Mouse (Mus musculus) granulocyte monocyte progenitor cell, adult 5-6 weeks (primary cell): Measurements from ENCODE around the gene Lpin2. TPM values are rescaled to one million over a fixed set of nuclear protein-coding genes. Genes with fewer than 3 reads are reported as not detected.

Experiments
- ATAC-seq: replicated peaks from 2 replicates; pipeline ENCODE4 v1.8.0; 2016; ENCODE audit warnings: mild to moderate bottlenecking, moderate TSS enrichment, inconsistent platforms; ENCODE audit not compliant: poor library complexity, severe bottlenecking
- total RNA-seq, 2 experiments: library from RNA; stranded (forward) in 1 of 2; stranded (reverse) in 1 of 2; fragments of 200-712, 200-1000 nt in 1 of 2; fragments of >200 nt in 1 of 2; fragmentation: Nextera tagmentation in 1 of 2; gene quantifications; 2 replicates each; pipeline ENCODE4 v1.2.3; 2014 to 2017

Gene Lpin2
- total RNA-seq, 2 experiments from 2014 or later: 27.9 to 42.3 TPM

DNA sequence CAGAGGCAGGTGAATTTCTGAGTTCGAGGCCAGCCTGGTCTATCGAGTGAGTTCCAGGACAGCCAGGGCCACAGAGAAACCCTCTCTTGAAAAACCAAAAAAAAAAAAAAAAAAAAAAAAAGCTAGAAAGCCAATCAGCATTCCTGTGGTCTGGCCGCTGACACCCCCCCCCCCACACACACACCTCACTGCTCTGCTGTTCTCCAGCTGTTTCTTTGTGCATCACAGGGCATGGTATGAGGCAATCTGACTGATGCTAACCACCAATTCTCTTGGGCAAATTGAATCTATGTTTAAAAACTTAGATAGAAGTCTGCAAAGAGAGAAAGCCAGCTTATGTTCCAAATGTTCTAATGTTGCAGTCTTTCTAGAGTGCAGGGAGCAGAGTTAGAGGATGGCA lies 14.1 kb downstream of the Lpin2 start:
- peak; percentile 58 for ATAC-seq

GRCm38 (mm10) chr17:71199346-71199745 lies 17.0 kb downstream of the Lpin2 start:
- no peak for ATAC-seq

DNA sequence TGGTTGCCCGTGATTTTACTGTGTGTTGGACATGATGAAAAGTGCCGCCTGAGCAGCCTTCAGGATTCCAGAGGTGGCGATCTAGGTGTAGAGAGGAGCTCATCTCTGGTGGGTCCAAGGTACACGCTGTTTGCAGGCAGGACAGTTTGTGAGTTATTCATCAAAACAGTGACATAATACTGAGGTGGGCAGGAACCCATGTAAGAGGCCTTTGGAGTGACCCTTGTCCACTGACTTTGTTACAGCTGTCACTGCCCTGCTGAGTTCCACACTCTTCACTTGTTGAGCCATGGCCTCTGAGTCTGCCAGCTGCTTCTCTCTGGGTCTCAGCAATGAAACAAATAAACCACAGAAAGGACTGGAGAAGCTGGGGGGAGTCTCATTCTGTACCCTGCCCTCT lies 19.8 kb downstream of the Lpin2 start:
- no peak for ATAC-seq

GRCm38 (mm10) chr17:71203998-71204808 lies 21.8 kb downstream of the Lpin2 start:
- ATAC-seq: no peak

DNA sequence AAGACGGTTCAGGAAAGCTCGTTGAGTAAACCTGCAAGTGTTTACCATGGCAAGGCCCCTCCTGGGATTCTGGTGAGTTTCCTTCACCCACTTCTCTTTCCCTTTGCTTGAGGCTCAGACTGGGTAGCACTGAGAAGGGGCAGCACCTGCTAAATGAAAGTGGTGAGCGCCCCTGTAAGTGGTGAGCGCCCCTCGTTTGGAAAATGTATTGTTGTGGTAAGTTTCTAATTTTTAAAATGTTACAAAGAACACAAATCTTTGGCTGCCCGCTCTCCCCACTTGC lies 22.4 kb downstream of the Lpin2 start:
- ATAC-seq: no peak

DNA sequence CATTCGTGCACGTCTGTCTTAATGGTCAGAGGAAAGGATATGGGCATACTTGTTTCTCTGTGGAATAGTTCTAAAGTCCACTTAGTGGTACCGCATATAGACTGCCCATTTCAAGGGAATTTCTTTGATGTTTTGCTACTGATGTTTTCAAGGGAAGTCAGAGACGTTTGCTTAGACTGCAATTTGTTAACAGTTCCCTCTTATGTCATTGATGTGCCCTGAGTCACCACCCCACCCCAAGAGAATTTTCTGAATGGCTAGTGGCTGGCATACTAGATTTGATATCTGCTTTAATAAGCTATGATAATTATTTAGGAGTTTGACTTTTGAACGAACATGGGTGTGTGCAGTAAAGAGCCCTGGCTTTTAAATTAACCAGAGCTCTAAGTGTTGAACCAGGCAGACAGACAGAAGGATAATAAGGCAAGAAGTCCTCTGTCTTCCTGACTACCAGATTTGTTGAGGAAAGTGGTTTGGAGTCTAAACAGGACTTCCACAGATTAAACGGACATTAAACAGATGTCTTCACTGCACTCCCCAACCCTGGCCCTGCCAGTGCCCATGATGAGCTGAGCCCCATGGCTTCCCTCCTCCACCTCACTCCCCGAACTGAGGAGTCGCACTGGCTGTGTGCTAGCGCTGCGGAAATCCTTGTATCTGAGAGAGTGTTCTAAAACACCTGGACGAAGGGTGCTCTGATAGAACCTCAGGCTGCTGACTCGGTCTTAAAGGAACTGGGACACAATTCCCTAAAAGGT lies 24.0 kb downstream of the Lpin2 start:
- no peak for ATAC-seq

GRCm38 (mm10) chr17:71207268-71207667 lies 24.9 kb downstream of the Lpin2 start:
- no peak for ATAC-seq

- ATAC-seq: no peak
These were observed 26.0 kb downstream of the Lpin2 start for GRCm38 (mm10) chr17:71208376-71208775.

DNA sequence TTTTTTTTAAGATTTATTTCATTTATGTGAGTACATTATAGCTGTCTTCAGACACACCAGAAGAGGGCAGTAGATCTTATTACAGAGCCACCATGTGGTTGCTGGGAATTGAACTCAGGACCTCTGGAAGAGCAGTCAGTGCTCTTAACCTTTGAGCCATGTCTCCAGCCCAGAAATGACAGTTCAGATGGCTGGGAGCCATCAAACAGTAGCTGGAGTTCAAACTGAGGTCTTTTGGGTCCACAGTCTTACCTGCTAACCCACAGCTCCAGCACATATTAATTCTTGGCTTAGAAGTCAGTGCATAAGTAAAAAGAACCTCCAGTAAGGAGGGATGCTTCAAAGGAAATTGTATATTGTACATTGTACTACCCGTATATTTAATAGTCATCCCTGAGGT lies 26.6 kb downstream of the Lpin2 start:
- ATAC-seq: no peak

DNA sequence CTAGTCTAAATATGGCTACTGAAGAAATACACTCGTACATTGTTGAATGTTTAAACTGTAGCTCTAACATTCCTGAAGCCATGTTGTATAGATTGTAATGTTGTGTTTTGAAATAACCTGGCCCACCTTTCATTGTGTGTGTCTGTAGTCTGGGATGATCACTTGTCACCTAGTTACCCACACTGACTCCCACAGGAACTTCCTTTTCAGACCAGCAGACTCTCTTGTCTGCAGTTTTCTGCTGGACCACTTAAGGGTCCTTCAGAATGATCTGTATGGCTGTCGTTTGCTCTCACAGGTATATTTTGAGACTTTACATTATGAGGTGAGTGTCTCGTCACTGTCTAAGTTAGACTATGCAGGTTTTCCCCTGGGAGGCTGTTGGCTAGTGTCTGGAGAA lies 27.6 kb downstream of the Lpin2 start:
- ATAC-seq: no peak

DNA sequence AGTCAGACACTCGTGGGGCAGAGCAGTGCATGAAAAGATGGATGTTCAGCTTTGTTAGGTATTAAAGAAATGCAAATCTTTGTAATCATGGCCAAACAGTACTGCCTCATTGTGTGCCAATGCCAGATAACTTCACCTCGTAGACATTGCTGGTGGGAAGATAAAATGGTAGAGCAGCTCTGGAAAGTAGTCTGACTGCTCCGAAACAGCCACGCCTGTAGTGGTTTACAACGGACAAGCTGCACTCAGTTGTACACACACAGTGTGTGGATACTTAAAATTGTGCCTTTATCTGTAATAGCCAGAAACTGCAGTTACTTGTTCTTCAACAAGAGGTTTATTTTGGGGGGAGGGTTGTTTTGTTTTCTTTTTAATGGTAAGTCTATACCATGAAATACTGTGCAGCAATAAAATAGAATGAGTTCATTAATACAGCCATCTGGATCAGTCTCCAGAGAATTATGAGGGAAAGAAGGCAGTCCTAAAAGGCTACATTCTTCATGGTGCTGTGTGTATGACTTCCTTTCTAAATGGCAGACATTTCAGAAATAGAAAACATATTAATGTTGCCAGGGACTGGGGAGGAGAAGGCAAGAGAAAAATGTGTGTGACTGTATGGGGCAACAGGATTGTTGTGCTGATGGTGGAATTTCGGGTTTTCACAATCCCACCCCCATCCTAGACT lies 29.7 kb downstream of the Lpin2 start:
- ATAC-seq: no peak

DNA sequence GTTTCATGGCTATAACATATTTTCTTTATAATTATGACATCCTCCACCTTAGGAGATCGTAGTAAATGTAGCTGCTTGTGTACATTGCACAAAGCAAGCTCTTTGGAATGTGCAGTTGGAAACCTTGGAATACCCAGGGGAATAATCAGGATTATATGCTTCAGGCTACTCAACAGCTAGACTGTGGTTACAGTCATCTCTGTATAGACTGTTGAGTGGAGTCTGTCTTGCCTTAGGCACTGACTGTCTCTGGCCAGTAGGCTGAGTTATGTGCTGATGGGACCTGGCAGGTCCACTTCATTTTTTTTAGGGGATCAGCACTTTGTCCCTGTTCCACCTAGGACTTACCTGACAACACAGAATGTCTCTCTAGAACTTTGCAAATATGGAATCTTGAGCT lies 31.3 kb downstream of the Lpin2 start:
- ATAC-seq: no peak

DNA sequence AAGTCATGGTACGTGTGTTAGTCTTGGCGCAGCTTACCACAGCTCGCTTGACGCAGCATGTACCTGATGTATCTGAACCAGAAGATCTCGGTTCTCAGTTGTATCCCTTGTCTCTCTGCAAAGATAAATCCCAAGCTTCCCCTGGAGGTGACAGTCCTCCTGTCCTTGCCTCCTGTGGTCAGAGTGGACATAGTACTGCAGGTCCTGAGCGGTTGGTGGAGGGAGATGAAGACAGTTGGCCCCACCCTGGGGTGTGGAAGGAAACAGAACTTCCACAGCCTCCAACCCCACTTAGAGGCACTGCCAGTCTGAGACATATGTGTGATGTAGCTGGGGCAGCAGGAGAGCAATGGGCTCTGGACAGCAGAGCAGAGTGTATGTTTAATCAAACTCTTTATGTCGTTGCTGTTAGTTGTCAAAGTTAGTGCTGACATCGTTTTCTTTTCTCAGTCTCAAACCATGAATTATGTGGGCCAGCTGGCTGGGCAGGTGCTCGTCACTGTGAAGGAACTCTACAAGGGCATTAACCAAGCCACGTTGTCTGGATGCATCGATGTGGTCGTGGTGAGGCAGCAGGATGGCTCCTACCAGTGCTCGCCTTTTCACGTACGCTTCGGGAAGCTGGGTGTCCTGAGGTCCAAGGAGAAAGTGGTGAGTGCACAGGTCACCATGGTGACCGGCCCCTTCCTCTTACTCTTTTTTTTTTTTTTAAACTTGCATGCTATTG lies 32.3 kb downstream of the Lpin2 start:
- peak; percentile 61 for ATAC-seq

- ATAC-seq: peak; percentile 16; the same call in 1 of the 2 replicates
These were observed 33.0 kb downstream of the Lpin2 start for GRCm38 (mm10) chr17:71215241-71215839.

DNA sequence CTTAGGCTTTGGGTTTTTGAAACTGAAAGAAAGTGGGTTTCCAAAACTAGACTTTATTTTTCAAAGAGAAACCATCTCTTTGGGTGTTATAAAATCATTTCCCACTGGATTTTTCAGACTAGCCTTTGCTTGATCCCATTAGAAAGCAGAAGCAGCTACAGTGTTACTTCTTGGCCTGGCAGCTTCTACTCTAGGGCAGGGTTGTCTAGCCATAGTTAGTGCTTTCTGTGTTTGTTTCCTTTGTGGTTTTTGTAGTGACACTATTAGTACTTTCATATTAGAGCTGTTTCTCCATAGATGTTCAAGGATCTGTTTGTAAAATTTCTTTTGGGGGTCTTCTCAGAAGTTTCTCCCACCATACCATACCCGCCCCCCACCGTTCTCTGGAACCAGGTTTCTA lies 33.9 kb downstream of the Lpin2 start:
- peak; percentile 41; the same call in 1 of the 2 replicates for ATAC-seq

DNA sequence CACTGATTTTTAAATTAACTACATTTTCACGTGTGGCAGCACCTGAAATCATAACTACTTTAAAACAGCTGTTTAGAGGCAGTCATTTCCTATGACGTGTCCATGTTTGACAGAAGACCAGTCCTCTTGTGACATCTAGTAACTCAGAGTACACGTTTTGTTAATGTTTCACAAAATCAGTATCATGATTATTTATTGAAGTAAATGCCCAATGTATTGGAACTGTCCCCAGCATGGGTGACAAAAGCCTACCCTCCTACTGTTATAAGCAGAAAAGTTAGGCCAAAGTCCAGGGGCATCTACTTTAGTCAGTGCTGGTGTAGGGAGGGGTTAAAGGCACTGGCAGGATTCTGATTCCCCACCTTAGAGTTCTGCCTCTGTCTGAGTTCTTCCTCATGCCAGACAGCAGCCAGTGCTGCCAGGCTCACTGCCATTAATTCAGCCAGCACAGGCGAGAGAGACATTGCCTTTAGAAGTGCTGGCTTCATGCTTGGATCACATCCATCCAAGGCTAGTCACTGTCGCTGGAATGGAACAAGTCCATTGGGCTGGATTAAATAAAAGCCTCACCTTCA lies 34.8 kb downstream of the Lpin2 start:
- no peak for ATAC-seq

- peak; percentile 52 for ATAC-seq
These were observed 39.0 kb downstream of the Lpin2 start for GRCm38 (mm10) chr17:71221383-71221782.

DNA sequence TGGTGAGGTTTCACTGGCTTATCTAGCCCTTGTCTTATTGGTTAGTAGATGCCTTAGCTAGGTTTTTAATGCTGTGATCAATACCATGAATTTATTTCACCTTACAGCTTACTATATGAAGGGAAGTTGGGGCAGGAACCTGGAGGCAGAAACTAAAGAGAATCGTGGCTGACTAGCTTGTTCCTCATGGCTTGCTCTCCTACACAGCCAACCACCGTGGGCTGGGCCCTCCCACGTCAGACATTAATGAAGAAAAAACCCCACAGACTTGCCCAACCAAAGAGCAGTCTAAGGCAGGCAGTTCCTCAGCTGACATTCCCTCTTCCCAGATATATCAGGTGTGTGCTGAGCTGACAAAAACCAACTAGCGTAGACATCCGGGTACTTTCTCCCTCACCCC lies 41.3 kb downstream of the Lpin2 start:
- ATAC-seq: peak; percentile 60

DNA sequence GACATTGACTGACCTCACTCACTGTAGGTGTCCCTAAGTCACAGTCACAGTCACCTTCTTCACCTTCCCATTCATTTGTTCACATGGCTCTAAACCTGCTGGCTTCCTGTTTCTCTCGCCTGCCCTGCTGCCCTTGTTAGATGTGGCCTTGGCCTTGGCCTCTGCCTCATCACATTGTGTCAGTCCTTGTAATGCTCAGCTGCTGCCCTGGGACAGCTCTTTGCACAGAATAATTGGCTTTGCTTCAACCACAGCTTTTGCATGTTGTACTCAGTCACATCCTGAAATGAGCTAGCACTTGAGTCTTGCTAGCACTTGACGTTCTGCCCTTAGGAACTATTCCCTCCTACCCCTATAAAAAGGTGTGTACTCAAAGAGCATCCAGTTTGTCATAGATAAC lies 42.2 kb downstream of the Lpin2 start:
- ATAC-seq: peak; percentile 15; the same call in 1 of the 2 replicates

GRCm38 (mm10) chr17:71225091-71225490 lies 42.7 kb downstream of the Lpin2 start:
- ATAC-seq: peak; percentile 74
